Mouse (Mus musculus): ENCODE measurements around the gene Nol9. TPM values are rescaled to one million over a fixed set of nuclear protein-coding genes. Genes with fewer than 3 reads are reported as not detected.
"Not testable (repeated sequence)": the region's sequence is repeated elsewhere in the genome, so short reads cannot be mapped to it uniquely, and the experiment has no call there.

The Nol9 gene
- total RNA-seq, 2 experiments from 2014 or later = 16.5 to 18.8 TPM

DNA sequence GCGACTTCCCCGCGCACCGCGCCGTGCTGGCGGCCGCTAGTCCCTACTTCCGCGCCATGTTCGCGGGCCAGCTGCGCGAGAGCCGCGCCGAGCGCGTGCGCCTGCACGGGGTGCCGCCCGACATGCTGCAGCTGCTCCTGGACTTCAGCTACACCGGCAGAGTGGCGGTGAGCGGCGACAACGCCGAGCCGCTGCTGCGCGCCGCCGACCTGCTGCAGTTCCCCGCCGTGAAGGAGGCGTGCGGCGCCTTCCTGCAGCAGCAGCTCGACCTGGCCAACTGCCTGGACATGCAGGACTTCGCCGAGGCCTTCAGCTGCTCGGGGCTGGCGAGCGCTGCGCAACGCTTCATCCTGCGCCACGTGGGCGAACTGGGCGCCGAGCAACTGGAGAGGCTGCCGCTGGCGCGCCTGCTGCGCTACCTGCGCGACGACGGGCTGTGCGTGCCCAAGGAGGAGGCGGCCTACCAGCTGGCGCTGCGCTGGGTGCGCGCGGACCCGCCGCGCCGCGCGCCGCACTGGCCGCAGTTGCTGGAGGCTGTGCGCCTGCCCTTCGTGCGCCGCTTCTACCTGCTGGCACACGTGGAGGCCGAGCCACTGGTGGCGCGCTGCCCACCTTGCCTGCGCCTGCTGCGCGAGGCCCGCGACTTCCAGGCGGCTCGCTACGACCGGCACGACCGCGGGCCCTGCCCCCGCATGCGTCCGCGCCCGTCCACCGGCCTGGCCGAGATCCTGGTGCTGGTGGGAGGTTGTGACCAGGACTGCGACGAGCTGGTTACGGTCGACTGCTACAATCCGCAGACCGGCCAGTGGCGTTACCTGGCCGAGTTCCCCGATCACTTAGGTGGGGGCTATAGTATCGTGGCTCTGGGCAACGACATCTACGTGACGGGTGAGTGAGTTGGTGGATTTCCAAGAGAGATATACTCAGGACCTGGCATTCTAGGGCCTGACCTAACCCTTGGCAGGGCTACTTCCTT lies 29.8 kb upstream of the Nol9 start:
- peak; percentile 88 to 89 for DNase-seq (ENCODE audit: low spot score in 2 of 2)
- intact Hi-C loops (cut with DNase I) = loop anchor here (2.0 kb wide), 2 partner anchors 17 to 21 kb away; partner anchors contain the start of genes Thap3 and Zbtb48

DNA sequence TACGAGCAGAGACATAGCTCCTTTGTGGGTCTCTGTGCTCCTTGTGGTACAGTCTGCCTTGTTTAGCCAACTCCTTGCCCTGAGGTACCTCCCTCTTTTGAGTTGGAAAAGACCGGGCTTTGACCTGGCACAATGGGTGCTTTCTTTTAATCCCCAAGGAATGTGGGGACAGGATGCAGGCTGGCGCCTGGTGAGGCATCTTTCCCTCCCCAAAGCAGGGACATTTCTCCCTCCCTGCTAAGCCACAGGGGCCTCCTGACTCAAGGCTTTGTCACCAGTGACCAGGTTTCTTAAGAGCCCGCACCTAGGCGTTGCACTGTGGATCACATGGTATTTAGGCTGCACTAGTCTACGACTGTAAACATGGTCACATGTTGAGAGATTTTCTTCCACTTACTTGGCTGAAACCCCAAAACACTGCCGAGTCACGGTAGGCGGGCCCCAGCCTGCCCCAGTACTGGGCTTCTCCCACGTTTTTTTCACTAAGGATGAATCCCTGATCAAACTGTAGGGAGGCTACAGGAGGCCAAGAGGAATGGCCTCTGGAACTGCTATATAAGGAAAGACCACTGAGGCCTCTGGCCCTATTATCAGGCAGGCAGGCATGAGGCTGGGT lies 28.9 kb upstream of the Nol9 start:
- DNase-seq (ENCODE audit: low spot score in 2 of 2) = peak in 1 of 2 experiments; percentile 47
- intact Hi-C loops (cut with DNase I) = loop anchor here (2.0 kb wide), 1 partner anchor 21 kb away; the partner anchor contains the start of gene Thap3

GRCm38 (mm10) chr4:152010707-152011134 lies 28.4 kb upstream of the Nol9 start:
- no peak for DNase-seq (ENCODE audit: low spot score in 2 of 2)
- intact Hi-C loops (cut with DNase I) = loop anchor here (2.0 kb wide), 1 partner anchor 22 kb away; the partner anchor contains the start of gene Thap3

- no peak for DNase-seq (ENCODE audit: low spot score in 2 of 2)
- intact Hi-C loops (cut with DNase I) = loop anchor here (2.0 kb wide), 1 partner anchor 22 kb away; the partner anchor contains the start of gene Thap3
Measured at GRCm38 (mm10) chr4:152011171-152011760, 27.9 kb upstream of the Nol9 start.

DNA sequence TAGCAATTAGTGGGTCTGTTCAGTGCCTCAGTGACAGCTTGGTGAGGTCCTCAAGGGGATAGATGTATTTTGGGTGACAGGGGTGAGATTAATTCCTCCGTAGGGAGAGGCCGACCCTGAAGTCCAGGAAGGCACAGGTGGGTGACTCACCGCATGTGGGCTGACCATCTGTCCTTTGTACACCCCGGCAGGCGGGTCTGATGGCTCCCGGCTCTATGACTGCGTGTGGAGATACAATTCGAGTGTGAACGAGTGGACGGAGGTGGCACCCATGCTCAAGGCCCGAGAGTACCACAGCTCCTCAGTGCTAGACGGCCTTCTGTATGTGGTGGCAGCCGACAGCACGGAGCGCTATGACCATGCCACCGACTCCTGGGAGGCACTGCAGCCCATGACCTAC lies 27.0 kb upstream of the Nol9 start:
- DNase-seq (ENCODE audit: low spot score in 2 of 2) = no peak
- intact Hi-C loops (cut with DNase I) = no loop called here

DNA sequence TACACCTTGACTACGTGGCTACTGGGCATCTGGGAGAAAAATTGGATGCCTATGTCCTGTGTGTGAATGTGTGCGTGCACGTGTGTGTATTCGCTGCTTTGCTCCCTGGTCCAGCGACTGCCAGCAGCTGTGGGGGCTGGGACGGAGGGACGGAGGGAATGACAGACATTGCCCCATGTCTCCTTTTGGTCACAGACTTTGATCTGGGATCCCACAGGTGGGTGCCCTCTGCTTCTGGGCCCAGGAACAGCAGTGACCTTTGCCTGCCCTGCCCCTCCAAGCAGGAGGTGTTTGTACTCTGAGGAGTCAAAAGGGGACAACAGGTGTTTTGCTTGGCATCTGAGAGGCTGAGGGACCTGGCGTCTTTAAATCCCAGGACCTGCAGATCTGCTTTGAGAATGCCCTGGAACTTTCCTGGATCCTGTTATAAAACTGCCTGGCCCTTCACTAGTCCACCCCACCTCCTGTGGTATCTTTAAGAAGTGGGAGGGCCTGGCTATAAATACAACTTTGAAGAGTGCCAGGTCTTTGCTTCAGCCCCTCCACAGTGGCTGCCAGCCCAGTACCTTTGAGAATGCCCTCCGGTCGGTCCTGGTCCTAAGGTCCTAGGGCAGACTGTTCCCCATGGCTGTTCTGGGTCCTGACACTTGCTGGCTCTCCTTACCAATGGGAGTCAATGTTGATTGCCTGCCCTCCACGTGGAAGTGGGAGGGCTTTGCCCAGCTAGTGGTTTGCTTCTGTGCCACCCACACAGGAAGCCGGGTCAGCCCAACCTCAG lies 25.9 kb upstream of the Nol9 start:
- intact Hi-C loops (cut with DNase I) = no loop called here
- no peak for DNase-seq (ENCODE audit: low spot score in 2 of 2)

- no peak for DNase-seq (ENCODE audit: low spot score in 2 of 2)
- intact Hi-C loops (cut with DNase I) = no loop called here
Measured at GRCm38 (mm10) chr4:152019073-152019472, 20.0 kb upstream of the Nol9 start.

GRCm38 (mm10) chr4:152020024-152020423 lies 19.1 kb upstream of the Nol9 start:
- no peak for DNase-seq (ENCODE audit: low spot score in 2 of 2)
- intact Hi-C loops (cut with DNase I) = no loop called here

- intact Hi-C loops (cut with DNase I) = no loop called here
- no peak for DNase-seq (ENCODE audit: low spot score in 2 of 2)
Measured at GRCm38 (mm10) chr4:152021568-152022097, 17.5 kb upstream of the Nol9 start.

DNA sequence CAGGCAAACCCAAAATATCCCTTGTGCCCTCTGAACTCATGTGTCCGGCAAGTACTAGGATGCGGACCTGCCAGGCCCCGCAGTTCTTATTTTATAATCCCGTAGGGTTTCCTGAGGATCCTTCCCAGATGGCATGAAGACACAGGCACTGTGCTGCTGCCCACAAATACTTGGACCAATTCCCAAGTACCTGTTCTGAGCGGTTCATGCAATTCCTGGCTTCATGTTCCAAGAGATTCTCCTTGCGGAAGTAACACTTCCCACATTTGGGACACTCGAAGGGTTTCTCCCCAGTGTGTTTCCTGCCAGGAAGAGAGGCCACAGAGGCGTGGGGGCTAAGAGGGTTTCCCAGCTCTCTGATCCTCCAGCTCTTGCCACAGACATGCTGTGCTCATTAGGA lies 16.6 kb upstream of the Nol9 start:
- peak in 1 of 2 experiments; percentile 52 for DNase-seq (ENCODE audit: low spot score in 2 of 2)
- intact Hi-C loops (cut with DNase I) = no loop called here

- DNase-seq (ENCODE audit: low spot score in 2 of 2) = no peak
- intact Hi-C loops (cut with DNase I) = no loop called here
Measured at GRCm38 (mm10) chr4:152024525-152024924, 14.6 kb upstream of the Nol9 start.

DNA sequence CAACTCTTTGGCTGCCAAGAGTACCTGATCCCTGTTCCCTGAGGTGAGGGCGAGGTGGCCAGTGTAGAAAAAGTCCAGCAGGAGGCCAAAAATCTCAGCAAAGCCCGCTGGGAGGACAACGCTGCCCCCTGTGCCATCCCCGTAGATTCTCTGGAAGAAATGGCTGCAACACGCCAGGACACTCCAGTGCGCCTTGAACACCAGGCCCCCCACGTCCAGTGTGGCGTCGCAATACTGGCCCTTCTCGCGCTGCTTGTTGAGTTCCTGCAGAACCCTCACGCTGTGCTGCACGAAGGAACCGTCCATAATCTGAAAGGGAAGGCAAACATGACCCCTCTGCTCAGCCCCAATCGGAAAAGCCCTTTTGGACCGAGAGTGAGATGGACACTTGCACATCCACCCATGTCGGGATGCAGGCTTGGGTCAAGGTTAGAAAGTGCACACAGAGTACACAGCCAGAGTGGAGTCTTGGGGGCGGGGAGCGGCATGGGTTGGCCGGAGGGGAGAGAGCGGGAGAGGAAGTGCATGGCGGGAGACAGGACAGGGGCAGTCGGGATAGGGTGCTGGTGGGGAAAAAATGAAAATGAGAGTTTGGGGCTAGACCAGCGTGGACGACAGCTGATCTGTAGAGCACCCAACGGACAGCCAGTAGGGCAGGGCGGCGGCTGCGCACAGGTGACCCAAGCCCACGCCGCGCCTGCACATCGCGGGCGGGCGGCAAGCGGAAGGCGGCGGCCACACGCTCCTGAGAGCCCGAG lies 12.2 kb upstream of the Nol9 start:
- no peak for DNase-seq (ENCODE audit: low spot score in 2 of 2)
- intact Hi-C loops (cut with DNase I) = loop anchor here (2.0 to 5.0 kb wide), 2 partner anchors 18 to 45 kb away; partner anchors contain the start of gene Klhl21

GRCm38 (mm10) chr4:152027524-152027923 lies 11.6 kb upstream of the Nol9 start, which contains the start of gene Zbtb48:
Gene Zbtb48, minus strand, starts transcription at chr4:152027671.
- peak; percentile 98 to 99 for DNase-seq (ENCODE audit: low spot score in 2 of 2)
- intact Hi-C loops (cut with DNase I) = loop anchor here (2.0 to 5.0 kb wide), 2 partner anchors 19 to 45 kb away; partner anchors contain the start of gene Klhl21

- intact Hi-C loops (cut with DNase I) = loop anchor here (5.0 kb wide), 1 partner anchor 46 kb away; no protein-coding TSS in a partner anchor
- DNase-seq (ENCODE audit: low spot score in 2 of 2) = no peak
Measured at GRCm38 (mm10) chr4:152028456-152028855, 10.7 kb upstream of the Nol9 start.

DNA sequence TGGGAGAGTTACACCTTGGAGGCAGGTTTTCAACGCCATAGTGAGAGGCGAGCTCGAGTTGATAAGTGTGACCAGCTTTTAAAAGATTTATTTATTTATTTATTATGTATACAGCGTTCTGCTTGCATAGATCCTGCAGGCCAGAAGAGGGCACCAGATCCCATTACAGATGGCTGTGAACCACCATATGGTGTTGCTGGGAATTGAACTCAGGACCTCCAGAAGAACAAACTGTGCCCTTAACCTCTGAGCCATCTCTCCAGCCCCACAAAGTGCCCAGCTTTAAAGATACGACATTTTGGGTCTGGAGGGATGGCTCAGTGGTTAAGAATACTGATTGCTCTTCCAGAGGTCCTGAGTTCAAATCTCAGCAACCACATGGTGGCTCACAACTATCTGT lies 10.0 kb upstream of the Nol9 start:
- DNase-seq (ENCODE audit: low spot score in 2 of 2) = no peak
- intact Hi-C loops (cut with DNase I) = loop anchor here (5.0 kb wide), 1 partner anchor 47 kb away; no protein-coding TSS in a partner anchor

- intact Hi-C loops (cut with DNase I) = loop anchor here (5.0 kb wide), 1 partner anchor 48 kb away; no protein-coding TSS in a partner anchor
- no peak for DNase-seq (ENCODE audit: low spot score in 2 of 2)
Measured at GRCm38 (mm10) chr4:152029997-152030396, 9.1 kb upstream of the Nol9 start.

DNA sequence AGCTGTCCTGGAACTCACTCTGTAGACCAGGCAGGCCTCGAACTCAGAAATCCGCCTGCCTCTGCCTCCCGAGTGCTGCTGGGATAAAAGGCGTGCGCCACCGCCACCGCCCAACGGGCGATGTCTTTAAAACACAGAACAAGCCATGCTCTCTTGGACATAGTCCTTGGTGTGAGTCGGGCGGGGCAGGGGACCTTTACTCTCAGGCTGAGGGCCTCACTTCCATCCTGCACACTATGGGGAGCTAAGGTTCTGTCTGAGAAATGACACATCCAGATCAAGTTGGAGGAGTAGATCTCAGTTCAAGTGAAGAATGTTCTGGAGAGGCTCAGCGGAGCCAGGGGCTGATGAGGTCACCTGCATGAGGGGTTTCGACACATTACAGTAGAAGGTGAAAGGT lies 6.2 kb upstream of the Nol9 start:
- no peak for DNase-seq (ENCODE audit: low spot score in 2 of 2)
- intact Hi-C loops (cut with DNase I) = no loop called here

DNA sequence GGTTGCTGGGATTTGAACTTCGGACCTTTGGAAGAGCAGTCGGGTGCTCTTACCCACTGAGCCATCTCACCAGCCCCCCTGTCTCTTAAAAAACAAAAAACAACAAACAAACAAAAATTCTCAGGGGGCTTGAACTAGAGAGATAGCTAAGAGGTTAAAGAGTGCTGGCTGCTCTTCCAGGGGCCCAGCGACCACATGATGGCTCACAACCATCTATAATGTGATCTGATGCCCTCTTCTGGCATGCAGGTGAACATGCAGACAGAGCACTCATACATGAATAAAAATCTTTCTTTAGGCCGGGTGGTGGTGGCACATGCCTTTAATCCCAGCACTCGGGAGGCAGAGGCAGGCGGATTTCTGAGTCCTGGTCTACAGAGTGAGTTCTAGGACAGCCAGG lies 2.7 kb upstream of the Nol9 start:
- DNase-seq (ENCODE audit: low spot score in 2 of 2) = not testable (repeated sequence)
- intact Hi-C loops (cut with DNase I) = loop anchor here (2.0 kb wide), 1 partner anchor 56 kb away; no protein-coding TSS in a partner anchor
